Mouse (Mus musculus) ES-Bruce4 (cell line): ENCODE data around the gene Ptprd.

Experiments
- CTCF ChIP-seq: IDR thresholded peaks from one replicate; pipeline ENCODE4 v1.8.1; 2011; ENCODE audit warnings: low read depth, low read length
- EP300 ChIP-seq: IDR thresholded peaks from 2 replicates; pipeline ENCODE4 v1.6.1; 2011; ENCODE audit warnings: low read depth, low read length; ENCODE audit not compliant: insufficient read depth

- TF ChIP-seq EP300 (no peak), CTCF (no peak)
Observed at GRCm38 (mm10) chr4:76286016-76286415, 1925.7 kb downstream of the Ptprd start.
